ENCODE assay signal across 9 mouse cellular contexts in the genomic region with DNA sequence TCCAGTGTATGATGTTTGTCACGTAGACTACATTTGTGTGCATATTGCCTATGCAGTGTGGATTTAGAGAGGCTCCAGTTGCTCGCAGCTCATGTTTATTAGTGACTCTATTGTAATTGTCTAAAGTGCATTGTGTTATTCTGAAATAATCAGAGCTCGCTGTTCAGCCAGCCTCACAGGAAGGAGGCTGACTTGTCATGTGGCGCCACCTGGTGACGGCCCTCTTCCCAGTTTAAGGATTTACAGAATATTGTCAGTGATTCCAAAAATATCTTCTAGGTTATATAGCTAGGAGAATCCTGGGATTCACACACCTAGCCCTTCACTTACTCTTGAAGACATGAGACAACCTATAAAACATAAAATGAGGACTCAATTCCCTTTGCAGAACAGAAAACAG. TPM values are rescaled to one million over a fixed set of nuclear protein-coding genes. Genes with fewer than 3 reads are reported as not detected.
DNase-seq lines count a peak whose midpoint lies in the region; ATAC-seq and TF ChIP-seq lines count a peak whose summit lies in the region.
"Had no signal": no experiment of that assay in that cellular context is flagged by ENCODE, and none has a peak within 500 bp of the region (broad histone marks: within the 10 kb centered on the region; RNA-seq: fewer than 3 reads in every experiment).

No protein-coding gene starts in this region.

- intact Hi-C loops in gastrocnemius, adult 2 months (cut with DNase I): loop anchor here (1.0 to 10.0 kb wide), 2 partner anchors 159 to 198 kb away; no protein-coding TSS in a partner anchor

- ATAC-seq in liver, embryonic 13.5 days (ENCODE audit: low read depth): no peak

- no peaks in the 10 kb centered on the region for H3K27me3 ChIP-seq in liver, embryonic 13.5 days
- H3K27me3 ChIP-seq: heart, embryonic 15.5 days had no signal

- H3K36me3 ChIP-seq in liver, embryonic 13.5 days: peaks cover 82% of the 10 kb centered on the region

- peak; percentile 94 for TF ChIP-seq CTCF in gastrocnemius, adult 2 months (IDR thresholded peaks at IDR 0.05)

- no peak overlapping the region for H3K27ac ChIP-seq in gastrocnemius, adult 2 months
- H3K27ac ChIP-seq in liver, embryonic 13.5 days: no peak overlapping the region
- H3K27ac ChIP-seq: heart, embryonic 15.5 days had no signal

- DNase-seq in CD4-positive, CD25-positive, alpha-beta regulatory T cell, adult 2 months (ENCODE audit: low read depth, low spot score): peak; percentile 87
- peak; percentile 76 for DNase-seq in adipocyte (ENCODE audit: low spot score)
- peak; percentile 79 to 81 for DNase-seq in cerebellum, postnatal 36 days
- peak; percentile 84 for DNase-seq in gastrocnemius, adult 2 months
- peak; percentile 80 for DNase-seq in kidney, postnatal 14 days
- DNase-seq in liver, embryonic 13.5 days: peak; percentile 42
- peak; percentile 70 for DNase-seq in ovary, postnatal 36 days (ENCODE audit: low spot score)
- DNase-seq in thymus, postnatal 25 days: peak; percentile 85

- H3K4me1 ChIP-seq in liver, embryonic 13.5 days (replicated peaks): no peaks in the 10 kb centered on the region
- H3K4me1 ChIP-seq: heart, embryonic 15.5 days had no signal

- no peak overlapping the region for H3K4me2 ChIP-seq in liver, embryonic 13.5 days
- H3K4me2 ChIP-seq: heart, embryonic 15.5 days had no signal

- H3K9ac ChIP-seq in liver, embryonic 13.5 days: no peak overlapping the region
- H3K9ac ChIP-seq: heart, embryonic 15.5 days had no signal

- H3K4me3 ChIP-seq in gastrocnemius, adult 2 months: no peak overlapping the region
- H3K4me3 ChIP-seq in liver, embryonic 13.5 days (replicated peaks): no peak overlapping the region
- H3K4me3 ChIP-seq: heart, embryonic 15.5 days had no signal

- WGBS in liver, embryonic 13.5 days (ENCODE audit: insufficient replicate concordance): 48% methylated on average over 5 of the region's 5 CpGs

- no peaks in the 10 kb centered on the region for H3K9me3 ChIP-seq in liver, embryonic 13.5 days (replicated peaks)
- H3K9me3 ChIP-seq: heart, embryonic 15.5 days had no signal

RNA-seq across cellular contexts. Expression of a gene that starts 32.0 kb away (rescaled TPM):
- under 1 TPM; 0.36 to 0.56 TPM for total RNA-seq in gastrocnemius, adult 2 months (2021)
- 0.52 and 0.61 TPM in 2 replicates for polyA plus RNA-seq in liver, embryonic 13.5 days (2015; fragmentation: Nextera tagmentation; extraction: Ambion mirVana)

RNA-seq across cellular contexts. Expression of a gene that starts 32.1 kb away (rescaled TPM):
- 10 to 100 TPM; 20.0 to 21.4 TPM for total RNA-seq in gastrocnemius, adult 2 months (2021)
- polyA plus RNA-seq in liver, embryonic 13.5 days (2015; fragmentation: Nextera tagmentation; extraction: Ambion mirVana): 32.2 and 40.9 TPM in 2 replicates
